Mouse (Mus musculus): ENCODE measurements at regions not wholly inside any gene's neighbourhood (a gene's known extent, or its start where the extent isn't known, plus 50 kb on each side); places are given as distances from the start of the nearest gene placed in this dataset.

GRCm38 (mm10) chr13:97617511-97618189 is 142.8 kb downstream of the Gm10260 start:
- TF ChIP-seq CTCF (IDR thresholded peaks at IDR 0.05; ENCODE audit: control insufficient read depth, insufficient read depth, insufficient replicate concordance, low read depth, low read length) (no peak), POLR2A (IDR thresholded peaks at IDR 0.05; ENCODE audit: control insufficient read depth, low read depth, low read length) (no peak)
